8 mouse cellular contexts compared by ENCODE assay signal in the genomic region with DNA sequence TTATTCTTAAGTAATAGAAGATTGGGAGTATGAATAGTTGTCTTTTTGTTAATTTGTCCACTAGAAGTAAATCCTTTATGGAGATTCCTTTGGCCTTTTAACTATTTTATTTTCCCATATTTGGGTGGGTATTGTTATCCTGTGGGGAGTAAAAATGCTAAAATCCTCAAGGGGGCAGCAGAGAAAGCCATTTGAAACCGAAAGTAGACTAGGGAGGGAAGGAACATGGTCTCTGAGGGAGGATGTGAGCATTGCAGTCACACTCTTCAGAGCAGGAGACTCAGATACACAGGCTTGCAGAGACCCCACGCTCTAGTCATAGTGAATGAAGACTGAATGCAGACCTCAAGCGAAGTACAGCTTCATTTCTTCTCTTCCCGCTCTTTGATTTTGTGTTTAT. TPM values are rescaled to one million over a fixed set of nuclear protein-coding genes. Genes with fewer than 3 reads are reported as not detected.
A peak's percentile ranks its signal among the peaks of the same experiment; 100 is the strongest.
DNase-seq lines count a peak whose midpoint lies in the region; ATAC-seq and TF ChIP-seq lines count a peak whose summit lies in the region.

No protein-coding gene starts in this region.

- H3K27ac ChIP-seq in bone marrow macrophage, adult 2 months (ENCODE audit: insufficient read depth, low read depth, low read length) = no peak overlapping the region
- H3K27ac ChIP-seq in lung, embryonic 14.5 days (ENCODE audit: low read depth) = no peak overlapping the region

- H3K9ac ChIP-seq in lung, embryonic 14.5 days = no peak overlapping the region

- H3K27me3 ChIP-seq in lung, embryonic 14.5 days (ENCODE audit: insufficient read depth, low read length) = no peaks in the 10 kb centered on the region

- H3K4me2 ChIP-seq in lung, embryonic 14.5 days = no peak overlapping the region

- H3K9me3 ChIP-seq in lung, embryonic 14.5 days (ENCODE audit: low read depth, low read length) = no peaks in the 10 kb centered on the region

- DNase-seq in 3134 (ENCODE audit: extremely low read depth, insufficient read length, low spot score) = peak; percentile 39
- DNase-seq in 416B (ENCODE audit: low read depth) = peak; percentile 83
- peak; percentile 69 for DNase-seq in kidney, postnatal 14 days
- peak; percentile 83 for DNase-seq in lung, embryonic 14.5 days
- peak; percentile 46 for DNase-seq in right cerebral cortex, adult 18-20 months
- no peak for DNase-seq in ovary, postnatal 36 days (ENCODE audit: low spot score)

- ATAC-seq in granulocyte monocyte progenitor cell, adult 5-6 weeks (replicated peaks; ENCODE audit: poor library complexity, severe bottlenecking) = peak; percentile 100
- ATAC-seq in lung, embryonic 14.5 days (ENCODE audit: insufficient read depth) = peak; percentile 49

- H3K4me1 ChIP-seq in bone marrow macrophage, adult 2 months (ENCODE audit: control insufficient read depth, insufficient read depth, low read length) = peaks cover 2% of the 10 kb centered on the region; the same call in 1 of the 2 replicates
- H3K4me1 ChIP-seq in lung, embryonic 14.5 days (ENCODE audit: insufficient read depth) = no peaks in the 10 kb centered on the region

- H3K36me3 ChIP-seq in lung, embryonic 14.5 days (ENCODE audit: insufficient read depth) = peaks cover 54% of the 10 kb centered on the region

- WGBS in lung, embryonic 14.5 days = 55% methylated on average over 4 of the region's 4 CpGs

- TF ChIP-seq POLR2A in bone marrow macrophage, adult 2 months (IDR thresholded peaks at IDR 0.05; ENCODE audit: borderline replicate concordance, low read depth, low read length) = no peak

- 0 out of 2 replicates have a peak overlapping the region, but pooled peaks have one; percentile 15 for H3K4me3 ChIP-seq in bone marrow macrophage, adult 2 months (ENCODE audit: insufficient read depth, low read length)
- H3K4me3 ChIP-seq in lung, embryonic 14.5 days (ENCODE audit: low read depth, low read length) = no peak overlapping the region

- TF ChIP-seq CTCF in bone marrow macrophage, adult 2 months (IDR thresholded peaks at IDR 0.05; ENCODE audit: low read depth, low read length) = no peak
- peak; percentile 65 for TF ChIP-seq CTCF in lung, embryonic 14.5 days (IDR thresholded peaks at IDR 0.05; ENCODE audit: low read depth)

RNA-seq across cellular contexts. Expression of a gene that starts 19.3 kb away (rescaled TPM):
- 3.5 and 5.0 TPM in 2 replicates for polyA plus RNA-seq in bone marrow macrophage, adult 2 months (2012; ENCODE audit: insufficient read depth, insufficient read length, missing spikeins)
- total RNA-seq in granulocyte monocyte progenitor cell, adult 5-6 weeks (2014; fragmentation: Nextera tagmentation) = 26.1 and 30.8 TPM in 2 replicates
- total RNA-seq in granulocyte monocyte progenitor cell, adult 5-6 weeks (2017) = 23.1 and 30.6 TPM in 2 replicates
- 12.3 and 14.0 TPM in 2 replicates for polyA plus RNA-seq in lung, embryonic 14.5 days (2014; fragmentation: Nextera tagmentation; extraction: Ambion mirVana)

RNA-seq across cellular contexts. Expression of a gene that starts 19.4 kb away (rescaled TPM):
- 34.0 and 36.3 TPM in 2 replicates for polyA plus RNA-seq in bone marrow macrophage, adult 2 months (2012; ENCODE audit: insufficient read depth, insufficient read length, missing spikeins)
- total RNA-seq in granulocyte monocyte progenitor cell, adult 5-6 weeks (2014; fragmentation: Nextera tagmentation) = 55.2 and 76.0 TPM in 2 replicates
- 106 and 126 TPM in 2 replicates for total RNA-seq in granulocyte monocyte progenitor cell, adult 5-6 weeks (2017)
- 61.6 and 65.8 TPM in 2 replicates for polyA plus RNA-seq in lung, embryonic 14.5 days (2014; fragmentation: Nextera tagmentation; extraction: Ambion mirVana)
